Mouse (Mus musculus): ENCODE data around the gene Psmd9.
"Not testable (repeated sequence)": the region's sequence is repeated elsewhere in the genome, so short reads cannot be mapped to it uniquely, and the experiment has no call there.

The Psmd9 gene

GRCm38 (mm10) chr5:123181536-123181935 lies 12.3 kb downstream of the Psmd9 start:
- in situ Hi-C loops (cut with MboI, MseI), result loop anchor here in 1 of 2 experiments (5.0 to 10.0 kb wide), 2 partner anchors 99 to 657 kb away; no protein-coding TSS in a partner anchor

DNA sequence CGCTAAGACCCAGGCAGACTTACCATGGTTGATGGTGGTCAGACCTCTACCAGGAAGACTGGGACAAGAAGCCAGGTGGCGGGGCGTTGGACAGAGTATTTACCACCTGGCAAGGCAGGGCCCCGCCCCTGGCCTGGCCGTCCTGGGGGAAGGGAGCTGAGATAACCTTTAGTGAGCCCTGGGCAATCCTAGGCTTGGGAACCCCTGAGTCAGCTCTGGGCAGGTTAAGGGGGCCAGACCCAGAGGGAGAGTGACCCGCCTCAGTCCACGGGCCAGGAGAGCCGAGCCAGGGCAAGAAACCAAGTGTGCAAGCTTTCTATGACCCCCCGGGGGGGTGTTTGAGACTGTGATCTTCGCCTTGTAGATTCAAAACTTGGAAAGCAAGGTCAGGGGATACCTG lies 13.4 kb downstream of the Psmd9 start, which contains the start of gene Hpd:
Gene Hpd, minus strand, starts transcription at position 77 of the 400 bp plus-strand sequence.
- in situ Hi-C loops (cut with MboI, MseI), result loop anchor here in 1 of 2 experiments (5.0 to 10.0 kb wide), 2 partner anchors 100 to 658 kb away; no protein-coding TSS in a partner anchor

- in situ Hi-C loops (cut with MboI, MseI), result loop anchor here (5.0 to 10.0 kb wide), 2 partner anchors 86 to 661 kb away; no protein-coding TSS in a partner anchor
Observed at GRCm38 (mm10) chr5:123185966-123186365, 16.8 kb downstream of the Psmd9 start.

- in situ Hi-C loops (cut with MboI, MseI), result loop anchor here (5.0 to 10.0 kb wide), 2 partner anchors 85 to 663 kb away; no protein-coding TSS in a partner anchor
Observed at GRCm38 (mm10) chr5:123187306-123187705, 18.1 kb downstream of the Psmd9 start.

DNA sequence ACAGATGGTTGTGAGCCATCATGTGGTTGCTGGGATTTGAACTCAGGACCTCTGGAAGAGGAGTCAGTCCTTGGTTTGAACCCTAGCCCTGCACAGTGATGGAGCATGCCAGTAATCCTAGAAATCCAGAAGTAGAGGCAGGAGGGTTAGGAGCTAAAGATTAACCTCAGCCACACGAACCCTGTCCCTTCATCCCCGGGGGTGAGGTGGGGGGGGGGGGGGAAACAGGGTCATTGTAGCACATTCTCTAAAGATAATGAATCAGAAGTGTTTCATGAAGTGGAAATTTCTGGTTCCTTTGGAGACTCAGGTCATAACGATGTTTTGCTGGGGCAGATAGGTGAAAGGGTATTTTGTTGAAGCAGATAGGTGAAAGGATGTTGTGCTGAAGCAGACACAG lies 21.7 kb downstream of the Psmd9 start:
- in situ Hi-C loops (cut with MboI, MseI), result no loop called here

- in situ Hi-C loops (cut with MboI, MseI), result no loop called here
Observed at GRCm38 (mm10) chr5:123191427-123191826, 22.2 kb downstream of the Psmd9 start.

DNA sequence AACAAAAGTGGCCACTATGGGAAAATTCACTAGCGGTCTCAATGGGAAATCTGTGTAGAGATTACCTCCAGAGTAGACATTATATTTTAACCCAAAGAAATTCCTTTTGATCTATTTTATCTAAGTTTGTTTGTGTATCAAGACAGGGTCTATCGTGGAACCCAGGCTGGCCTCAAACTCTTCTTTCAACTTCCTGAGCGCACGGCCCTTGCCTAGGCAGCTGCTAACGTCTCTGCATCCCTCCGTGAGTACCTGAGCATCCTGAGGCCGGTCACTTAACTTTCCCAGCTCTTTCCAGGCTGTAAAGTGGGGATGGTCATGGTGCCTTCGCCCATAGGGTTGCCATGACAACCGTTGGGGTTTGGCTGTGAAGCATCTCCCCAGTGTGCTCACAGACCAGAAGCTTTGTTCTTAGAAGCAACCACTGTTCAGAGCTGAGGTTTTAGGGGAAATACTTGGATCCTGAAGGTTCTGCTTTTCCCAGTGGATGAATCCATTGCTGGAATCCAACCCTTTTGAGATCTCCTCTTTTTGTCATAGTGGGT lies 23.5 kb downstream of the Psmd9 start:
- in situ Hi-C loops (cut with MboI, MseI), result no loop called here

- in situ Hi-C loops (cut with MboI, MseI), result no loop called here
Observed at GRCm38 (mm10) chr5:123193436-123193835, 24.2 kb downstream of the Psmd9 start.

- in situ Hi-C loops (cut with MboI, MseI), result no loop called here
Observed at GRCm38 (mm10) chr5:123194856-123195255, 25.6 kb downstream of the Psmd9 start.

DNA sequence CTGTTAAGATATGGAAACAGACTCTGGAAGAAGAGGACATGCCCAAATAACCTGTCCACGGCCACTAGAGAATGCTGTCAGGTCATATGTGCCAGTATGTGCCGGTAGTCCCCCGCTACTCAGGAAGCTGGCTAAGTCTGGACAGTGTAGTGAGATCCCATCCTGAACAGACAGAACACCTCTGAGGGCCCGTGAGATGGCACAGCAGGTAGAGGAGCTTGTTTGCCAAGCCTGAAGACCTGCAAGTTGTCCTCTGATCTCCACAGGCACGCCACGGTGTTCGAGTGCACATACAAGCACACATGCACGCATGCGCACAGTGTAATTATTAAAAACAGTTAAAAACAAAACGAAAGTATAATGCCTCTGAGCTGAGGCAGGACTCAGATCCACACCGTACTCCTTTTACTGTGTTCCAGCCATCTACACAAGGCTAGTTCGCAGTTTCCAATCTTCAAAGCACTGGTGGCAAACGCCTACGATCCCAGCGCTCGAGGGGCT lies 26.3 kb downstream of the Psmd9 start:
- in situ Hi-C loops (cut with MboI, MseI), result no loop called here

DNA sequence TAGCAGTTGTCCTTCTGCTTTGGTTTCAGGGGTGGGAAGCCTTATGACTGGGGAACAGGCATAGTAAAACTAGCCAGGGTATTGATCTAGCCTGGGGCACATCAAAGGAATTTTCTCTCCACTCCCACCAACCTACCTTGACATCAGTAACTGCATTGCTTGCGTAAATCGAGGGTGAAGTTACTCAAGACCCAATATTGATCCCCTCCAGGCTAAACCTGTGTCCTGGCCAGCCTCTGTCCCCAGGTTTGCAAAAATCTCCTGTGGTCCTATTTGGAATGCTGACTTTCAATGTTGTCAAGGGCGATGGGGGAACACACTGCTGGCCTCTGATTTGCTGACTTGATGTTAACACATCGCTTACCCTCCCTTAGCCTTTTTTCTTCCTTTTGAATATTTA lies 27.5 kb downstream of the Psmd9 start:
- in situ Hi-C loops (cut with MboI, MseI), result no loop called here

DNA sequence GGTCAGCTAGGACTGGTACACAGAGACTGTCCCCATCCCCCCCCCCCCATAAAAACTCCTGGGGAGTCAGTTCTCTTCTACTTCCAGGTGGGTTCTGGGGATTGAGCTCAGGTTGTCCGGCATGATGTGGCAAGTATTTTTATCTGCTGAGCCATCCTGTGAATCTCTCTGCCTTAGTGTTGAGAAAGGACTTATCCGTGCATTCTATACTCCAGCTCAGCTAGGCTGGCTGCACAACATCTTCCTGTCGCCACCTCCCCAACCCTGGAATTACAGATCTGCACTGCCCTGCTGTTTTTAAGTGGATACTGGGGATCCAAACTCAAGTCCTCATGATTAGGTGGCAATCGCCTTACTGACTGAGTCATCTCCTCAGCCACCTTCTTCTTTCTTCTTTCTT lies 29.3 kb downstream of the Psmd9 start:
- in situ Hi-C loops (cut with MboI, MseI), result no loop called here

DNA sequence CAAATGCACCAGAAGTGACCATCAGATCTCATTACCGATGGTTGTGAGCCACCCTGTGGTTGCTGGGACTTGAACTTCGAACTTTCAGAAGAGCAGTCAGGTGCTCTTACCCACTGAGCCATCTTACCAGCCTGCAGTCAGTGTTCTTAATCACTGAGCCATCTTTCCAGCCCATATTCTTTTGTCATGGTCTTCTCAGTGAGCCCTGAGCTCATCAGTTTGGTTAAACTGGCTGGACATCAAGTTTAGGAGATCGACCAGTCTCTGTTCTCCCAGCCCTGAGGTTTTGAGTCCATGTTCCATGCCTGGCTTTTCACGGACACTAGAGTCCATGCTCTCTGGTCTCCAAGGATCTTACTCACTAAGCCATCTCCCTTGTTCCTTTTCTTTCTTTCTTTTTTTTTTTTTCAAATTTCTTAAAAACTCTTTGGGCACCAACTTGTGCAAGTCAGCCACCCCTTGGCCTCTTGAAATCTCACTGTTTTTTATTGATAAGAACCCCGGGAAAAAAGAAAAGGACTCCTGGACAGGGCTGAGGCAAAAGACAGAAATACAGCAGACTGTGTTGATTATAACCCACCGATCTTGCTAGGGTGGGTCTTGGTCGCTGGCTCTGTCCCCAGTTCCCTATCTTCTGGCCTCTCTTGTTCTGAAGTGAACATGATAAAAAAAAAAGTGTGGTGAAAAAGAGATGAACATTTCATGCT lies 31.8 kb downstream of the Psmd9 start:
- in situ Hi-C loops (cut with MboI, MseI), result not testable (repeated sequence)

DNA sequence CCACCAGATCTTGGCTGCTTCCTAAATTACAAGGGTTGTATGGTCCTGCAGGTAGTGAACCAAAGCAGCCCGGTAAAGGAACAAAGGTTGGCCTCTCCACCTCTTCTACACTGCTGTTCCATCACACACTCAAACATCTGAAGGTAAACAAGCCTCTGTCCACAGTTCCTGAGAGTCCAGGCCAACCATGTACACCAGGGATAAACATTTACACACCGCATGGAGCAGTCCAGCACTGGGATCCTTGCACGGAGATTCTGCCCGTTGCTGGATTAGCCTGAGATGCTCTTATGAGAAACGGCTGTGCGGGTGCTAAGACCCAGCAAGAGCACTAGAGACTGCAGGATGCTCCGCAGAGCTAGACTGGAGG lies 32.3 kb downstream of the Psmd9 start:
- in situ Hi-C loops (cut with MboI, MseI), result no loop called here

DNA sequence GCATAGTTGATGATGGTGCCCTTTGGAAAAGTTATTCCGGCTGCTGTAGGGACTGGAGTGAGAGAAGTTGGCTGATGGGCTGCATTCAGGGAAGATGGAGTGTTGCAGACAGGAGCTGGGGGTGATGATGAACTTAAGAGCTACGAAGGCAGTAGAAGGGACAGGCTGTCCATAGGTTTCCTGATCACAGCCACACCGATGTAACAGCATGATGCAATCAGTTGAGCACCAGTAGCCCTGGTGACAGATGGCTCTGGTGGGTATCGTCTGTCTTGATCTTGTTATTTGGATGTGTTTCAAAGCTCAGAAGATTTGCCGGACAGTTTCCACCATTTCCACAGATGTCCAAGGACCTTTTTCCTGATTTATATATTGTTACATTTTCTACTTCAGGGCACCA lies 32.8 kb downstream of the Psmd9 start:
- in situ Hi-C loops (cut with MboI, MseI), result no loop called here

GRCm38 (mm10) chr5:123202771-123203170 lies 33.6 kb downstream of the Psmd9 start:
- in situ Hi-C loops (cut with MboI, MseI), result not testable (repeated sequence)

DNA sequence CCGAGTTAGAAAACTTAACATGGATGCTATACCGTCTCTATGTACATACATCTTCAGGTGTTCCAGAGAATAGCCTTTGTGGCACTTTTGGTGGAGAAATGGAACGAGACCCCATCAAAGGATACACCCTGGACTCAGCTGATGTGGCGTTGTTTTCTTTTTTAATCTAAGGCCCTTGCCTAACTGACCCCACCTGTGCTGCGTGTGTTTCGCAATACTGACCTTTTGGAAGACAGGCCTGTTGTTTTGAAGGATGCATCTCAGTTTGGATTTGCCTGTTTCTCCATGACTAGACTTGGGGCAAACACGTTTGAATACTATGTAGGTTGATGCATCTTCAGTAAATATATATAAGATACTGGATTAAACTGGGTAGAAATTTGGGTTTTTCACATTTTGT lies 34.4 kb downstream of the Psmd9 start:
- in situ Hi-C loops (cut with MboI, MseI), result not testable (repeated sequence)

GRCm38 (mm10) chr5:123222346-123223050 lies 53.3 kb downstream of the Psmd9 start:
- in situ Hi-C loops (cut with MboI, MseI), result not testable (repeated sequence)

- in situ Hi-C loops (cut with MboI, MseI), result no loop called here
Observed at GRCm38 (mm10) chr5:123223051-123223410, 53.8 kb downstream of the Psmd9 start.

DNA sequence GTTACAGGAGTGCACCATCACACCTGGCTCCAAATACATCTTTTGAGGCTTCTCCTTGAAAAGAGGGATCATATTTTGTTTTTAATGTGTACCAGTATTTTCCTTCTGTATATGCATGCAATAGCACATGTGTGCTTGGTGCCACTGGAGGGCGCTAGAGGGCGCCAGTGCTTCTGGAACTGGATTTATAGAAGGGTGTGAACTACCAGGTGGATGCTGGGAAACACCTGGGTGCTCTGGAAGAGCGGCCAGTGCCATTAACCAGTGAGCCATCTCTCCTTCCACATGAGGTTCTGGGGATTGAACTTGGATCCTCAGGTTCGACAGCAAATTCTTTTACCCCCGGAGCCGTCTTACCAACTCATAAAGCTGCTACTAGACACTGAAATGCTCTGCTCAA lies 54.6 kb downstream of the Psmd9 start:
- in situ Hi-C loops (cut with MboI, MseI), result not testable (repeated sequence)

DNA sequence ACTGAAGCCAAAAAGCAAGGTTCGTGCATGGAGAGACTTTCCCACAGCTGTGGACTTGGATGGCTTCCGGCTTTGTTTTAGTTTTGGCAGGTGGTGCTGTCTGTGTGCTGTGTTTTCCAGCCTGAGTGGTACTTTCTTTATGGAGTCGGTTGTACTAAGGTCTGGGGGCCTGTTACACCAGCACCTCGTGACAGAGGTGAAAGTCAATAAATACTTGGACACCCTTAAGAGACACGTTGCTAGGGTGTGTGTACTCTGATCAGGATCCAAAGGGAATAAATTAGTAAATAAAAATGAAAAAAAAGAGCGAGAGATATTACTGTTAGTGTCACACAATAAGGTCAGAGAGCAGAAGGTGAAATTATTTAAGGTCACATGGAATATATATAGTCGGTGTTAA lies 57.6 kb downstream of the Psmd9 start:
- in situ Hi-C loops (cut with MboI, MseI), result no loop called here

GRCm38 (mm10) chr5:123227762-123228523 lies 58.7 kb downstream of the Psmd9 start:
- in situ Hi-C loops (cut with MboI, MseI), result no loop called here
